Mouse (Mus musculus) megakaryocyte, embryonic 14.5 days (primary cell): ENCODE data around the gene Shisal2a.

Experiments used
- FLI1 ChIP-seq: IDR thresholded peaks from 2 replicates; pipeline ENCODE4 v1.6.1; 2012; ENCODE audit warnings: low read length, inconsistent platforms, mixed read lengths
- GATA1 ChIP-seq: IDR thresholded peaks from 3 replicates; pipeline ENCODE4 v1.6.1; 2012; ENCODE audit warnings: mixed read lengths, low read length, inconsistent platforms, borderline replicate concordance

GRCm38 (mm10) chr4:108319747-108320146 lies 63.4 kb downstream of the Shisal2a start:
- TF ChIP-seq GATA1, result no peak
- no peak for TF ChIP-seq FLI1
